Mouse (Mus musculus): Measurements from ENCODE around the gene Dusp9.

Dusp9 gene

GRCm38 (mm10) chrX:73663143-73663542, 23.9 kb downstream of the Dusp9 start:
- DNase-seq (ENCODE audit: low read depth, low spot score): peak; percentile 21

GRCm38 (mm10) chrX:73672031-73672431, 32.8 kb downstream of the Dusp9 start:
- DNase-seq (ENCODE audit: low read depth, low spot score): peak; percentile 47

GRCm38 (mm10) chrX:73672879-73673618, 33.8 kb downstream of the Dusp9 start, which contains the start of gene Slc6a8:
Slc6a8 (plus strand) TSS chrX:73673150.
- DNase-seq (ENCODE audit: low read depth, low spot score): no peak

GRCm38 (mm10) chrX:73673619-73673967, 34.4 kb downstream of the Dusp9 start:
- no peak for DNase-seq (ENCODE audit: low read depth, low spot score)

- DNase-seq (ENCODE audit: low read depth, low spot score): no peak
Measured at GRCm38 (mm10) chrX:73673968-73674661, 34.9 kb downstream of the Dusp9 start.

- no peak for DNase-seq (ENCODE audit: low read depth, low spot score)
Measured at GRCm38 (mm10) chrX:73675231-73675630, 36.0 kb downstream of the Dusp9 start.

- no peak for DNase-seq (ENCODE audit: low read depth, low spot score)
Measured at GRCm38 (mm10) chrX:73676668-73677067, 37.4 kb downstream of the Dusp9 start.

GRCm38 (mm10) chrX:73684156-73684555, 44.9 kb downstream of the Dusp9 start:
- DNase-seq (ENCODE audit: low read depth, low spot score): no peak

- DNase-seq (ENCODE audit: low read depth, low spot score): no peak
Measured at GRCm38 (mm10) chrX:73684978-73685377, 45.8 kb downstream of the Dusp9 start.

GRCm38 (mm10) chrX:73685629-73686028, 46.4 kb downstream of the Dusp9 start:
- DNase-seq (ENCODE audit: low read depth, low spot score): no peak

- DNase-seq (ENCODE audit: low read depth, low spot score): peak; percentile 38
Measured at GRCm38 (mm10) chrX:73690917-73691629, 51.9 kb downstream of the Dusp9 start.

Measured in A20 (cell line).